Comparison of ENCODE assay signal across 10 mouse cellular contexts in the genomic region with DNA sequence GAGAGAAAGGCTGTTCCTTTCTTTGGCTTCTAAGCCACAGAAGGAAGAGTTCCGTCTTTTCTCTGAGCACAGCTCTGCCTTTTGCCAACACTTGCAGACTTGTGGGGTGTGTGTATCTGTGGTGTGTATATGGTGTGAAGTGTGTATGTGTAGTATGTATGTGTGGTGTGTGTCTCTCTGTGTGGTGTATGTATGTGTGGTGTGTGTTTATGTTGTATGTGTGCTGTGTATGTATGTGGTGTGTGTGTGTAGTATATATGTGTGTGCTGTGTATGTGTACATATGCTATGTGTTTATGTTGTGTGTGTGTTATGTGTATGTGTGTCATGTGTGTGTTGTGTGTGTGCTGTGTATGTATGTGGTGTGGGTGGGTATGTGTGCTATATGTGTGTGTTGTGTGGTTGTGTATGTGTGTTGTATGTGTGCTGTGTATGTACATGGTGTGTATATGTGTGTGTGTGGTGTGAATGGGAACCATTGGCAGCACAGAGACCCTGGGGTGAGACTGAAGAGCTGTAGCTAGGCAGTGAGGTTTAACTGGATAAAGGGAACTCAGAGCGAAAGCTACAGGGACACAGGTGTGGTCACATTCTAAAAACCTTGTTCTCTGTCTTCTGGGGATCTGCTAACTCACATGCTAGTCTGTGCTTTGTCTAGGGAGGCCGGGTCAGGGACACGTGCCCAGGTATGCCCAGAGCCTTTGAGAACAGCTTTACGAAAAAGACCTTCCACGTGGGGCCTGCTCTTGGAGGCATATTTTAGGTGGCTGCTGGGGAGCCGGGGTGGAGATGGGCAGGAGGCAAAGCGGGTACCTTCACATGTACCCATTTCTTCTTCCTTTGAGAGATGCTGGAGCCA. TPM values are rescaled to one million over a fixed set of nuclear protein-coding genes. Genes with fewer than 3 reads are reported as not detected.
DNase-seq lines count a peak whose midpoint lies in the region; ATAC-seq and TF ChIP-seq lines count a peak whose summit lies in the region.
"Had no signal": no experiment of that assay in that cellular context is flagged by ENCODE, and none has a peak within 500 bp of the region (broad histone marks: within the 10 kb centered on the region; RNA-seq: fewer than 3 reads in every experiment).

No protein-coding gene starts in this region.

- WGBS in liver, embryonic 13.5 days (ENCODE audit: insufficient replicate concordance), result 66% methylated on average over 8 of the region's 8 CpGs
- WGBS in embryonic facial prominence, embryonic 15.5 days, result 64% methylated on average over 8 of the region's 8 CpGs
- 66% methylated on average over 8 of the region's 8 CpGs for WGBS in forebrain, embryonic 16.5 days
- WGBS in midbrain, embryonic 14.5 days, result 72% methylated on average over 8 of the region's 8 CpGs
- WGBS in thymus, adult 2 months, result 78% methylated on average over 8 of the region's 8 CpGs

- H3K27me3 ChIP-seq in liver, embryonic 13.5 days, result no peaks in the 10 kb centered on the region
- no peaks in the 10 kb centered on the region for H3K27me3 ChIP-seq in embryonic facial prominence, embryonic 15.5 days
- H3K27me3 ChIP-seq in forebrain, embryonic 16.5 days (replicated peaks; ENCODE audit: control insufficient read depth, insufficient read depth, low read length), result no peaks in the 10 kb centered on the region
- H3K27me3 ChIP-seq in midbrain, embryonic 14.5 days (ENCODE audit: control insufficient read depth, insufficient read depth, low read length), result no peaks in the 10 kb centered on the region
- no peaks in the 10 kb centered on the region for H3K27me3 ChIP-seq in thymus, adult 2 months (ENCODE audit: control insufficient read depth, insufficient read depth, low read length)
- H3K27me3 ChIP-seq: stomach, embryonic 15.5 days had no signal

- no peak overlapping the region for H3K9ac ChIP-seq in liver, embryonic 13.5 days
- no peak overlapping the region for H3K9ac ChIP-seq in embryonic facial prominence, embryonic 15.5 days
- H3K9ac ChIP-seq in forebrain, embryonic 16.5 days (replicated peaks; ENCODE audit: low read depth, low read length), result no peak overlapping the region
- no peak overlapping the region for H3K9ac ChIP-seq in midbrain, embryonic 14.5 days (replicated peaks; ENCODE audit: low read length)
- H3K9ac ChIP-seq: stomach, embryonic 15.5 days had no signal

- TF ChIP-seq CTCF in thymus, adult 2 months (IDR thresholded peaks at IDR 0.05; ENCODE audit: borderline replicate concordance, control insufficient read depth, extremely low read depth, insufficient read depth, low read length, poor library complexity), result no peak

- H3K36me3 ChIP-seq in liver, embryonic 13.5 days, result peaks cover 49% of the 10 kb centered on the region
- peaks cover 16% of the 10 kb centered on the region for H3K36me3 ChIP-seq in embryonic facial prominence, embryonic 15.5 days
- 0 out of 2 replicates have a peak, but pooled peaks cover 2% of the 10 kb centered on the region for H3K36me3 ChIP-seq in forebrain, embryonic 16.5 days (ENCODE audit: control insufficient read depth, insufficient read depth)
- H3K36me3 ChIP-seq in midbrain, embryonic 14.5 days (ENCODE audit: control insufficient read depth, insufficient read depth, low read length), result peaks cover 43% of the 10 kb centered on the region
- no peaks in the 10 kb centered on the region for H3K36me3 ChIP-seq in thymus, adult 2 months (ENCODE audit: control insufficient read depth, insufficient read depth, low read length)

- H3K4me3 ChIP-seq in liver, embryonic 13.5 days (replicated peaks), result no peak overlapping the region
- H3K4me3 ChIP-seq in embryonic facial prominence, embryonic 15.5 days (replicated peaks), result no peak overlapping the region
- H3K4me3 ChIP-seq in forebrain, embryonic 16.5 days (replicated peaks; ENCODE audit: low read length), result no peak overlapping the region
- no peak overlapping the region for H3K4me3 ChIP-seq in midbrain, embryonic 14.5 days (replicated peaks; ENCODE audit: low read depth, low read length)
- no peak overlapping the region for H3K4me3 ChIP-seq in thymus, adult 2 months (ENCODE audit: control insufficient read depth, insufficient read depth, low read length)
- H3K4me3 ChIP-seq: myocyte; stomach, embryonic 15.5 days had no signal

- H3K4me2 ChIP-seq in liver, embryonic 13.5 days, result no peak overlapping the region
- H3K4me2 ChIP-seq in embryonic facial prominence, embryonic 15.5 days (replicated peaks), result no peak overlapping the region
- no peak overlapping the region for H3K4me2 ChIP-seq in forebrain, embryonic 16.5 days (ENCODE audit: low read length)
- no peak overlapping the region for H3K4me2 ChIP-seq in midbrain, embryonic 14.5 days (ENCODE audit: low read length)
- H3K4me2 ChIP-seq: stomach, embryonic 15.5 days had no signal

- H3K4me1 ChIP-seq in liver, embryonic 13.5 days (replicated peaks), result no peaks in the 10 kb centered on the region
- H3K4me1 ChIP-seq in embryonic facial prominence, embryonic 15.5 days, result no peaks in the 10 kb centered on the region
- no peaks in the 10 kb centered on the region for H3K4me1 ChIP-seq in forebrain, embryonic 16.5 days (replicated peaks; ENCODE audit: control insufficient read depth, insufficient read depth, low read length)
- H3K4me1 ChIP-seq in midbrain, embryonic 14.5 days (ENCODE audit: control insufficient read depth, insufficient read depth, low read length), result no peaks in the 10 kb centered on the region
- H3K4me1 ChIP-seq in thymus, adult 2 months (replicated peaks; ENCODE audit: control insufficient read depth, insufficient read depth, low read length), result no peaks in the 10 kb centered on the region
- H3K4me1 ChIP-seq: stomach, embryonic 15.5 days had no signal

- no peak for TF ChIP-seq POLR2A in thymus, adult 2 months (IDR thresholded peaks at IDR 0.05; ENCODE audit: control insufficient read depth, extremely low read depth, insufficient read depth, low read length, poor library complexity)

- peak; percentile 39; the same call in 1 of the 2 replicates for ATAC-seq in liver, embryonic 13.5 days (ENCODE audit: low read depth)
- ATAC-seq in embryonic facial prominence, embryonic 15.5 days (ENCODE audit: insufficient number of reproducible peaks, low FRiP score, low TSS enrichment, low read depth), result peak; percentile 43; the same call in 1 of the 2 replicates
- peak; percentile 51 for ATAC-seq in forebrain, embryonic 16.5 days
- ATAC-seq in midbrain, embryonic 14.5 days (ENCODE audit: low FRiP score, low TSS enrichment), result peak; percentile 2; the same call in 1 of the 2 replicates

- H3K27ac ChIP-seq in liver, embryonic 13.5 days, result no peak overlapping the region
- H3K27ac ChIP-seq in embryonic facial prominence, embryonic 15.5 days (replicated peaks), result no peak overlapping the region
- no peak overlapping the region for H3K27ac ChIP-seq in forebrain, embryonic 16.5 days (ENCODE audit: low read length)
- no peak overlapping the region for H3K27ac ChIP-seq in midbrain, embryonic 14.5 days (replicated peaks; ENCODE audit: low read depth, low read length)
- no peak overlapping the region for H3K27ac ChIP-seq in thymus, adult 2 months (ENCODE audit: control insufficient read depth, insufficient read depth, low read length)
- H3K27ac ChIP-seq: stomach, embryonic 15.5 days had no signal

- no peak for DNase-seq in liver, embryonic 13.5 days
- no peak for DNase-seq in liver
- DNase-seq in midbrain, embryonic 14.5 days, result no peak
- DNase-seq in thymus, adult 2 months, result no peak
- DNase-seq in Muller cell, postnatal 12 days (ENCODE audit: inconsistent ontology term), result no peak
- no peak for DNase-seq in frontal cortex, postnatal 10 days (ENCODE audit: low spot score in 2 of 2)

- H3K9me3 ChIP-seq in liver, embryonic 13.5 days (replicated peaks), result no peaks in the 10 kb centered on the region
- no peaks in the 10 kb centered on the region for H3K9me3 ChIP-seq in embryonic facial prominence, embryonic 15.5 days (replicated peaks)
- no peaks in the 10 kb centered on the region for H3K9me3 ChIP-seq in forebrain, embryonic 16.5 days (ENCODE audit: control insufficient read depth, low read length)
- H3K9me3 ChIP-seq in midbrain, embryonic 14.5 days (ENCODE audit: control insufficient read depth, low read length), result no peaks in the 10 kb centered on the region
- H3K9me3 ChIP-seq: stomach, embryonic 15.5 days had no signal

RNA-seq across cellular contexts. Expression of gene Bid, which starts 54.5 kb away (rescaled TPM):
- polyA plus RNA-seq in liver, embryonic 13.5 days (2015; fragmentation: Nextera tagmentation; extraction: Ambion mirVana), result 27.9 and 28.4 TPM in 2 replicates
- polyA plus RNA-seq in embryonic facial prominence, embryonic 15.5 days (2015; fragmentation: Nextera tagmentation; extraction: Ambion mirVana), result 14.1 and 16.7 TPM in 2 replicates
- 26.8 and 29.6 TPM in 2 replicates for polyA plus RNA-seq in forebrain, embryonic 16.5 days (2015; fragmentation: Nextera tagmentation; extraction: Ambion mirVana)
- 41.7 and 46.4 TPM in 2 replicates for polyA plus RNA-seq in midbrain, embryonic 14.5 days (2014; fragmentation: Nextera tagmentation; extraction: Ambion mirVana)
- 36.5 and 43.1 TPM in 2 replicates for polyA plus RNA-seq in thymus, adult 2 months (2012; rRNA removed)
